Mouse (Mus musculus) CH12F3 (cell line): Measurements from ENCODE around the gene Mucl3.

ENCODE experiments used
- in situ Hi-C: fragments of 300-500 bp; cut with MboI; formaldehyde crosslinking; loops from 2 replicates; pipeline ENCODE4 v1.14.3; 2020; ENCODE audit warnings: low sequenced_read_pairs

Mucl3 gene

DNA sequence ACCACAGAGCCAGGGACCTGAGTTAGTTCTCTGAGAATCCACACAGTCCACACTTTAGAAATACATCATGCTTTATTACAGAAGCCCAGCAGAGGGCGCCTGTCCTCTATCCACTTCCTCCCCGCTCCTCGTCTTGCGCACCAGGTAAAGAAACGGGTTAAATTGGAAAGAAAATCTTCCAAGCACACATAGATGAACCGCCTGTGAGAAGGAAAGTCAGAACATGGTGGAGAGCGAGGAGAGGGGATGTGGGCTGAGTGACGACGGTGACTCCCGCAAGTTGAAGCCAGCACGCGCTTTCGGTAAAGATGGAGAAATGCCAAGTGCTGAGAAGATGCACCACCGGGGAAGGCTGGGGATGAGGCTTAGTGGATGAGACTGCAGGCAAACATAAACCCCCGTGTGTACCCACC lies 7.8 kb downstream of the Mucl3 start:
- in situ Hi-C loops: no loop called here

DNA sequence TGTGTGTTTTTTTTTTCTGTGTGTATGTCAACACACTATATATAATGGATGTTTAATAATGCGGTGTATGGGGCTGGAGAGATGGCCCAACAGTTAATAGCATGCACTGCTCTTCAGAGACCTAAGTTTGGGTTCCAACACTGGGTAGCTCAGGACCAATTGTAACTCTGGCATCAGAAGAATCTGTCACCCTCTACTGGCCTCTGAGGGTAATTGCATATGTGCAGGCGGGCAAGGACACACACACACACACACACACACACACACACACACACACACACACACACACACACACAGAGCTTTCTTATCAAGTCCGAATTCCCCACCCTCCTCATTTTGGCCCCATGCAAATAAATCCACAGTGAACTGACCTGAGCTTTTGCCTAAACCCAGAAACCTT lies 8.3 kb downstream of the Mucl3 start:
- in situ Hi-C loops: no loop called here

DNA sequence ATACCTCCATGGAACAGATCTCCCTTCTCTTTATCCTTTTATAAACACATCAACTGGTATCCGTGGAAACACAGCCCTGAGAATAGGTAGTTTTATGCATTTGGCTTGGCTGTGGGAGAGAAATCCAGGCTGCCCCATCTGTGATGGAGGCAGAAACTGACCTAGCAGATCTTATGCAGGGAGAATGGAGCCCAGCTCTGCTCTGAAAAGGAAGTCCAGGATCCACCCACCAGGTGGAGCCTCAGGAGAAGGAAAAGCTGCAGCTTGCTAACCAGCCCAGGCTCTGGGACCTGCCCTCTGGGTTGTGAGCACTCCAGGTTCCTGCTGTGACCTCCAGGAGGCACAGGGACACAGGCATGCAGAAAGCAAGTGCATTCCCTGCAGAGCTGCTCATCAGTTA lies 9.5 kb downstream of the Mucl3 start:
- in situ Hi-C loops: no loop called here

DNA sequence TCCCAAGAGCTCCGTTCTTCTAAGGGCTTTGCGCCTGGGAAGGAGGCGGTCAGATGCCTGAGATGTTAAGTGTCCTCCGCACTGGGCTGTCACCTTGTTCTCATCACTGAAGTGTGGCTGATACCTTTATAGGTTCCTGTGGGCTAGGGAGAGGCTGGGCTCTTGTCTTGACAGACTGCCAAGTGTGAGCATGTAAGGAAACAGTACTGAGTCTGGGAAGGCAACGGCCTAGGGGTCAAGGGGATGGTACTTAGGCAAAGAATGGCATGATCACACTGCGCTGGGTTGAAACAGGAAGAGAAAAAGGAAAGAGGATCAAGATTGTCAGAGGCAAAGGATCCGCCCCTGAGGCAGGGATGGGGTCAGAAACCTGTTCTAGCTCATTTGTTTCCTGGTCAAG lies 17.0 kb downstream of the Mucl3 start, which contains the start of gene Gm9573:
Gm9573 (minus strand) TSS at position 101 of the 400 bp plus-strand sequence.
- in situ Hi-C loops: no loop called here

DNA sequence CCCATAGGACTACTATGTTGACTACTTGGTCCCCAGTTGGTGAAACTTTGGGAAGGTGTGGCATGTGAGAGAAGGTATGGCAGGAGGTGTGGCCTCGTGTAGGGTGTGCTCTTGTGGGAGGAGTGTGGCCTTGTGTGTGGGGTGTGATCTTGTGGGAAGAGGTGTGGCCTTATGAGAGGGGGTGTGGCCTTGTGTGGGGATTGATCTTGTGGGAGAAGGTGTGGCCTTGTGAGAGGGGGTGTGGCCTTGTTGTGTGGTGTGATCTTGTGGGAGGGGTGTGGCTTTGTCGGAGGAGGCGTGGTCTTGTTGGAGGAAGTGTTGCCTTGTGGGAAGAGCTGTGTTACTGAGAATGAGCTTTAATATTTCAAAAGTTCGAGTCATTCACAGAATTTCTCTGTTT lies 26.4 kb downstream of the Mucl3 start:
- in situ Hi-C loops: no loop called here

DNA sequence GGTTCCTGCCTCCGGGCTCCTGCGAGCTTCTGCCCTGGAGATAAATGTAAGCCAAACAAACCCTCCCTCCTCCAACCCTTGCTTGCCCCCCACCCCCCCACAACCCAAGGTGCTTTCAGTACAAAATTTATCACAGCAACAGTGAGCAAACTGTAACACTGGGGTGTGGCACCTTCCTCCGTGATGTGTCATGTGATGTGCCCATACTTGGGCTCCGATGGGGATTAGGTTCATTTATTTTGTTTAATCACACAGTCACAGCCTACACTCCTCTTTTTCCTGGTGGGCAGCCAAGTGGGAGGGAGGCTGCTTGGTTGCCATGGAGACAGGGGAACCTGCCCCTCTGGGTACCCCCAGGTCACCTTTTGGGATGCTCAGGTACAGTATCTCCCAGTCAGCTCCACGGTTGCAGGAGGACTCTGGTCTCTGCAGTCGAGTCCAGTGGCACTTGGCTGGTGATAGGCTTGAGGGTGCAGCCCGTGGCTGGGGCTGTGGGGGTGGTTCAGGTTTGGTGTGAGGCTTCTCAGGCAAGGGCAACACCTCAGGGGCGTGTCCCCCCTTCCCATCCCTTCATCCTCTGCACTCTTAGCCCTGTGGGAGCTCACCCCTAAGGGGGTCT lies 41.6 kb downstream of the Mucl3 start:
- in situ Hi-C loops: no loop called here

DNA sequence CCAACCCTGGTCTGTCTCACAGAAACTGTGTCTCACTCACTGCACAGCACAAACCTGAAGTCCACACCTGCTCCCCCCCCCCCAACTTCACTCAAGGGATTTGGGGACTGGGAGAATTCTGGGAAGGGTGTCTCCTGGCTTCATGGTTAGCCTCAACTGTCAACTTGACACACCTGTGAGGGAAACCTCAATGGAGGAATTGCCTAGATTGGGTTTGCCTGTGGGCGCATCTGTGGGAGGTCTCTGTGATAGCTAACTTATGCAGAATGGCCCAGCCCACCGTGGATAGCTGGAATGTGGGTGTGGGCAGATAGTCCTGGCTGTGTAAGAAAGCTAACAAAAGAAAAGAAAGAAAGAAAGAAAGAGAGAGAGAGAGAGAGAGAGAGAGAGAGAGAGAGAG lies 42.2 kb downstream of the Mucl3 start, which contains the start of gene Sfta2:
Sfta2 (plus strand) TSS at position 301 of the 400 bp plus-strand sequence.
- in situ Hi-C loops: no loop called here

DNA sequence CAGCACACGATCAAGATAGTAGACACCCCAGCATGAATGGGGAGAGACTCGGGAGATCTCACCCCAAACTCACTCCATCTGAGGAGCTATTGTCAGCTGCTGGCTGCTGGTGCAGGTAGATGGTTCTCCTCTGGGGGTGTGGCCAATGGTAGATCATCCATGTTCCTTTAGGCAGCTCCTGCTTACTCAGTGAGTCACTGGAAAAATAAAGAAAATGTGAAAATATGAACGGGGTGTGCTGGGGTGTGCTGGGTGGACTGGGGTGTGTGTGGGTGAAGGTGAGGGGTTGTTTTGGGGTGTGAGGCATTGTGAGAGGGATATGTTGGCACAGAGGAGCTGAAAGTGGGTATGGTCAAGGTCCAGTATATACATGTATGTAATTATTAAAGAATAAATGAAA lies 46.1 kb downstream of the Mucl3 start:
- in situ Hi-C loops: no loop called here

DNA sequence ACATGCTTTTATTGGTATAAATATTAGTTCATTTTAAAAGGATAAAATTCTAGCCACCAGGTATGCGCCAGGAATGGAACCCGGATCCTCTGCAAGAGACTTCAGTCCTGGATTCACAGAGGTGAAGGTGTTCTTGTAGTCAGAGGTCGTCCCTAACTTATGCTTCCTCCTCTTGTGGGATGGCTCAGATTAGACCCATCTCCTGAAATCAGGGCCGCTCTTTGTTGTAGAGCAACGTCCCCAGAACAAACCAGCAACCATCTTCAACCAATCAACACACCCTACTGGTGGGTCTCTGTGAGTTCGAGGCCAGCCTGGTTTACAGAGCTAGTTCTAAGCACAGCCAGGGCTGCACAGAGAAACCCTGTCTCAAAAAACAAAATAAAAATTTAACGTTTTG lies 49.0 kb downstream of the Mucl3 start:
- in situ Hi-C loops: no loop called here

DNA sequence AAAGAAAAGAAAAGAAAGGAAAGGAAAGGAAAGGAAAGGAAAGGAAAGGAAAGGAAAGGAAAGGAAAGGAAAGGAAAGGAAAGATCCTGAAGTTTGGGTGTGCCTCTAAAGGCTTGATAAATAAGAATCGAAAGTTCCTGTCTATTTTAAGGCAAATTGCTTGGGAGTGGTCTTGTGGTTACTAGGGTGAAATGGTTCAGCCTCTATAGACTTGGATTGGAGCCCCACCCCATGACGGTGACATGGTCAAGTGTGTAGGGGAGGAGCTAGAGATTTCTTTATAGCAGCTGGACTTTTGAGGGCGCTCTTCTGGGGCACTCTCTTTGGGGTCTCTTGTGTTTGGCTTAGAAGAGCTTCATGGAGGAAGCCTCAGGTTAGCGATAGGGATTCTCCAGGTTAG lies 49.7 kb downstream of the Mucl3 start:
- in situ Hi-C loops: no loop called here

DNA sequence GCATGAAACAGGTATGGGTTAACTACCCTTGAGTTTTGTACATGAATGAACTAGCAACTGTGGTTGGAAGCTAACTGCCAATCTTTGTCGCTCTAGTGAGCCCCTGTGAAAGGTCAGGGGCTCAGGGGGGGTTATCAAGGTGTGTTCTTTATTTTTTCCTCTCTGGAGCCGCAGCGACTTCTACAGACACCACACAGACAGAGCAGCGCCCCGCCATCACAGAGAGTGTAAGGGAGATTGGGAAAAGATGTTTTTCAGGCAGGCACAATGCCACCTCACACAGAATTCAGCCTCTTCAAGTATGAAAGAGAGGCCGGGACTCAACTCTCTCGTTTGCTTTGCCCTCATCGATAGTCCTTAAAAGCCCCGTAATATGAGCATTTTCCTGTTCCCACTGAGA lies 51.4 kb downstream of the Mucl3 start:
- in situ Hi-C loops: no loop called here

DNA sequence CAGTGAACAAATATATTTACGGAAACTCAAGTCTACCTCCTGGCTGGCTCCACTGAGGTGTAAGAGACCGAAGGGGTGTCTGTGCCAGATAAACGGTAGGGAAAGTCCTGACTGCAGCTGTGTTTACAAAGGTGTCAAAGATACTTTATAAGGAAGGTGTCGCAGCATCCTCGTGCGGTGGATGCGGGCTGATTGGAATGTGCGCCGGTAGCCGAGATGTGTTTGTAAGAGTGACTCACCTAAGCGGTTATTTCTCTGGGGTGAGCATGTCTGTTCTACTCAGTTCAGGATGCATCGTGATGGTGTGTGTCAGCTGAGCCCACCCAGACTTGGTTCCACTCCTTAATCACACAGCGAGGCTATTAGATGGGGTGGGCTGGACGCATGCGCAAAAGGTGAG lies 51.8 kb downstream of the Mucl3 start:
- in situ Hi-C loops: no loop called here

DNA sequence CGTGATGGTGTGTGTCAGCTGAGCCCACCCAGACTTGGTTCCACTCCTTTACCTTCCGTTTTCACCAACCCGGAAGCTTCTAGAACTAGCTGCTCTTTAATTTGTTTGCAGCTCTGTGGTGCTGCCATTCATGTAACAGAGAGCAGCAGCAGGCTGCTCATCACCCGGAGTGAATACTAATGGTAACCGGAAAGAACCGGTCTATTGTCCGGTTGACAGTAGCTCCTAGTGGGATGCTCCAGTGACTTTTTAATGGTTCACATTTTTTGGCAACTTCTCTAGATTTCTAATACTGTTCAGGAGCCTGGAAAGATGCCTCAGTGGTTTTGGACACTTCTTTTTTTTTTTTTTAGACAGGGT lies 52.3 kb downstream of the Mucl3 start:
- in situ Hi-C loops: no loop called here

DNA sequence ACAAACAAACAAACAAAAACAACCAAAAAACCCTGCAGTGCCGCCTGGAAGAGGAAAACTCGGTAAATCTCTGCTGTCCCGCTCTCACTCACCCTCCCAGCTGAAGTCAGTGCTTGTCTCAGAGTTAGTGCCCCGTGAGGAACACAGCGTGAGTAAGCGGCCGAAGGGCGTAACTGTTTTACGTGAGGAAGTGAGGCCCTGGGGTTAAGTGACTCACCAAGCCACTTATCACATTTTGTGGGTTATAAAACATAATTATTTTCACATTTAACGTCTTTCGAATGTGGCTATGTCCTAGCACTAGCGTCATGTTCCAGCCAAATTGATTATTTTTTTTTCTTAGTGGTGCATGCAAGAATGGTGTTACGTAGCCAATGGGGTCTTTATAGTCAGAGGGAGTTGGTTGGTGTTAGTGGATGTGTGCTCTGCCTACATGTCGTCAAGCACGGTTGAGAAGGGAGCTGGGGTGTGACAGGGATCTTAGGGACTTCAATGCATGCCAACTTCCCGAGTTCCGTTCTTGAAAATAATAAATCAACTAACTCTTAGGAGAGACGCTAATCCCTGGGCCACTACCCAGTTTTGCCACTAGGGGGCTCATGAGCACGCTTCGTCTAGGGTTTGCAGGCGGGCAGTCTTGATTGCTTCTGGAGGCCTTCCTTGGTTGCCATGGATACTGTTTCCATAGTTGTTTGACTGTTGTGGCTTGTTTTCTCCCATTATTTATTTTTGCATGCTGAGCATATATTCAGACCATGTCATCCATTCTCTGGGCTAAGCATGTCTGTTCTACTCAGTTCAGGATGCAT lies 52.9 kb downstream of the Mucl3 start:
- in situ Hi-C loops: no loop called here

DNA sequence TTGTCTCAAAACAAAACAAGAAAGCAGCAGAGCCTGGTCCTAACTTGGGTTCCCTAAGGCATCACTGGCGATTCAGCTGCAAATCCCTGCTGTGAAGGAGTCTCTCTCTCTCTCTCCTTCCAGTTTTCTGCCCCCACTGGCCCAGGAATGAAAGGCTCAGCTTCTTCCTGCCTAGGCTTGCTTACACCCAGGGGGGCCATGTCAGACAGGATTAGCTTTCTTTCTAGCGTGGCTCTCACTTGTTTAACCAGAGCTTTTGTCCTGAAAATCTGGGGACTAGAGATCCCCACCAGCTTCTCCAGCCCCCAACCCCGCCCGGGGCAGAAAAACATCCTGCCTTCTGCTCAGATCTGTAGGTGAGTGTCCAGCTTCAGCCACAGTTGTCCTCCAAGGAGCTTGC lies 55.1 kb downstream of the Mucl3 start:
- in situ Hi-C loops: no loop called here

DNA sequence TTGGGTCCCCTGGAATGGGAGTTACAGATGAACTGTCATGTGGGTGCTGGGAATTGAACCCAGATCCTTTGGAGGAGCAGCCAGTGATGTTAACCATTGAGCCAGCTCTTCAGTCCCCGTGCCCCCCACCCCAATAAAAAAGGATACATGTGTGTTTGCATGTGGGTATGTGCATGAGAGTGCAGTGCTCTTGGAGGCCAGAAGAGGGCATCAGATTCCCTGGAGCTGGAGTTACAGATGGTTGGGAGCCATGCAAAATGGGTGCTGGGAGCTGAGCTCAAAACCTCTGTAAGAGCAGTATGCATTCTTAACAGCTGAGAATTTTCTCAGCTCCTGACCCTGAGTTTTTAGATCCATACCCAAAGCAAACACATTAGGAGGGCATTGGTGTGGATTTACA lies 56.2 kb downstream of the Mucl3 start:
- in situ Hi-C loops: no loop called here
